Mouse (Mus musculus): ENCODE results near the gene C2cd5. TPM values are rescaled to one million over a fixed set of nuclear protein-coding genes. Genes with fewer than 3 reads are reported as not detected.

The C2cd5 gene
- total and polyA plus RNA-seq, 3 experiments, result 16.8 to 149 (median 49.8) TPM

DNA sequence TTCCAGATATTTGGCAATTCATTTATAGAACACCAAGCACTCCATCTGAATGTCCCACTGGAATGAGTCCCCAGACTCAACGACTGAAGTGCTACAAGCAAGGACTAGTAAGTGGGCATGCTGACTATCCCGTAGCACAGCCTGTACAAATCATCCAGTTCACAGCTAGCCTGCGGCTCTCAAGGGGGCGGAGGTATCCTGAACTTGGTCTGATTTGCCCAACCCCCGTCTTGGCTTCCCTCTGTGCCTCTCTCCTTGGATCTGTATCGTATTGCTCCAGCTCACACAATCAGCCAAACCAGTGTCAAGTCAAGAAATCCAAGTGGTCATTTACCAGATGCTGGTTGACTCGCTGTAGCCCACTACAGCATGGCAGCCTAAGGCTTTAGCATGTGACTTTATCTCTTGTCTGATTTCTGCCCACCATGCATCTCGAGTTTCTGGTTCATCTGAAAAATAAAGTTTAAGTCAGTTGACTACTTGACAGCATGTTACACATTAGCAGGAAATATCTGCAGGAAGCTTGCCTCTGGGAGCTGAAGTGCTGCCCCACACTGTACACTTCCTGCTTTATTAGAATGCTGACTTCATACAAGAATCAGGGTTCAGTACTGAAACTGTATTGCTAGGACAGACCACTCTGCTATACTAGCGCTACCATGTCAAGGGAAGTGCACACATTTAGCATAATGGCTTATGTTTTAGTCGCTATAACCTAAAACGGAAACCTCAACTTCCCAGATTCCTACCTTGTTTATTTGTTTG, 50.0 kb downstream of the C2cd5 start:
- no peaks in the 10 kb centered on the region for H3K27me3 ChIP-seq (ENCODE audit: insufficient read depth, low read length)
- ATAC-seq (ENCODE audit: extremely low read depth, insufficient number of reproducible peaks, low FRiP score, poor library complexity, severe bottlenecking) (no peak), DNase-seq (ENCODE audit: low spot score) (no peak)
- H3K36me3 ChIP-seq (replicated peaks), result peaks cover 76% of the 10 kb centered on the region
- H3K4me1 ChIP-seq (ENCODE audit: insufficient read depth, low read depth, low read length), result no peaks in the 10 kb centered on the region
- H3K4me3 ChIP-seq (ENCODE audit: low read depth, low read length), result no peak overlapping the region
- no peaks in the 10 kb centered on the region for H3K9me3 ChIP-seq (replicated peaks)
- TF ChIP-seq GATA1 (IDR thresholded peaks at IDR 0.05; ENCODE audit: borderline replicate concordance, low read length) (no peak), CTCF (IDR thresholded peaks at IDR 0.05; ENCODE audit: low read depth, low read length) (no peak), GATA2 (IDR thresholded peaks at IDR 0.05; ENCODE audit: borderline replicate concordance, low read depth, low read length) (no peak)

DNA sequence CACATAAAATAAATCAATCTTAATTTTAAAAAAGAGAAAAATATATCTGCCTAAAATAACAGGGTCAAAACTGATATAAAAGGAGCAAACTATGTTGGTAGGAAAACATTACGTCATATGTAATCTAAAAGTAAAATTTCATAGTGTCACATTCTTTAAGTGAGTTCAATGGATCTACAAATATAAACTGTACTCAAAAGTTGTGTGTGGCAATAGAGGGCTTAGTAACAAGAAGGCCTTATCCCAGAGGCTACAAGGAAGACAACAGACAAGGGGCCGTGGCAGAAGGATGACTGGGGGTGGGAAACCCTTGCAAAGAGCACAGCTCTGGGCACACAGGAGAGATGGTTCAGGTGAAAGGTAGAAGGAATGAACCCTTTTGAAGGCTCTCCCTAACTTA, 50.8 kb downstream of the C2cd5 start:
- no peak for ATAC-seq (ENCODE audit: extremely low read depth, insufficient number of reproducible peaks, low FRiP score, poor library complexity, severe bottlenecking)
- Histone ChIP-seq H3K9me3 (replicated peaks) (no peaks in the 10 kb centered on the region), H3K36me3 (replicated peaks) (peaks cover 68% of the 10 kb centered on the region), H3K4me3 (ENCODE audit: low read depth, low read length) (no peak overlapping the region), H3K4me1 (ENCODE audit: insufficient read depth, low read depth, low read length) (no peaks in the 10 kb centered on the region), H3K27me3 (ENCODE audit: insufficient read depth, low read length) (no peaks in the 10 kb centered on the region)
- no peak for DNase-seq (ENCODE audit: low spot score)
- no peak for TF ChIP-seq GATA2 (IDR thresholded peaks at IDR 0.05; ENCODE audit: borderline replicate concordance, low read depth, low read length)

DNA sequence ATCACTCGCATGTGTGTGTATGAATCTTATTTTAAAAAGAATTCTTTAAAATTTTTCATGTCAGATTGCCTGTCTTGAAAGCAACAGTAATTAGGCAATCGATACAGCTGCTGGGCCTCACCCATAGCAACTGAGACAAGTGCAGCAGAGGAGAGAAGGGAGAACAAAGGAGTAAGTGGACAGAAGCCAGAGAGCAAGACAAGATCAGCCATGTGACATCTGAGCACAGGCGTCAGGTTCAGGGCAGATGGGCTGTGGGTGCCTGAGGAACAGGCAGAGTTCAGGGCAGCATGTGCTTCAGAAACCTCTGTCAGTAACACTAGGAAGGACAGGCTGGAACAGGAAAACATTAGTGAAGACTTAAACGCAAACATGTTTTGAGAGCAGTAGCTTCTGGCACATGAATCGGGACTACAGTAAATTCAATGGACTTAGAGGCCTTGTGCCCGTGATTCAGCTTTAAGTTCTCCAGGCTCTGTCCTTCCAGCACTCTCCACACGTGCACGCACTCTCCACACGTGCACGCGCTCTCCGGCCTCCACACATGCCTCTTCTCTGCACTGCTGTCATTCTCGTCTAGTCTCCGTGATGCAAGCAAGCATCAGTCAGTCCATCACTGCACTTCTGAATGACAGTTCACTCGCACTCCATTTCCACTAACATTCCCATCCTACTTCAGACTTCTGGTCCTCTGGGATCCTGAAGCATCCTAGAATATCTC, 52.2 kb downstream of the C2cd5 start:
- H3K4me1 ChIP-seq (ENCODE audit: insufficient read depth, low read depth, low read length), result no peaks in the 10 kb centered on the region
- H3K4me3 ChIP-seq (ENCODE audit: low read depth, low read length), result no peak overlapping the region
- no peak for TF ChIP-seq GATA2 (IDR thresholded peaks at IDR 0.05; ENCODE audit: borderline replicate concordance, low read depth, low read length)
- no peak for TF ChIP-seq GATA1 (IDR thresholded peaks at IDR 0.05; ENCODE audit: borderline replicate concordance, low read length)
- TF ChIP-seq TAL1 (conservative IDR thresholded peaks at IDR 0.05; ENCODE audit: low read depth, low read length), result no peak
- TF ChIP-seq POLR2AphosphoS5 (IDR thresholded peaks at IDR 0.05; ENCODE audit: insufficient replicate concordance, low read depth, low read length), result no peak
- TF ChIP-seq CTCF (IDR thresholded peaks at IDR 0.05; ENCODE audit: low read depth, low read length), result no peak
- DNase-seq (ENCODE audit: low spot score) (no peak), ATAC-seq (ENCODE audit: extremely low read depth, insufficient number of reproducible peaks, low FRiP score, poor library complexity, severe bottlenecking) (no peak)
- H3K9me3 ChIP-seq (replicated peaks), result no peaks in the 10 kb centered on the region
- H3K36me3 ChIP-seq (replicated peaks), result peaks cover 63% of the 10 kb centered on the region
- H3K27me3 ChIP-seq (ENCODE audit: insufficient read depth, low read length), result no peaks in the 10 kb centered on the region

DNA sequence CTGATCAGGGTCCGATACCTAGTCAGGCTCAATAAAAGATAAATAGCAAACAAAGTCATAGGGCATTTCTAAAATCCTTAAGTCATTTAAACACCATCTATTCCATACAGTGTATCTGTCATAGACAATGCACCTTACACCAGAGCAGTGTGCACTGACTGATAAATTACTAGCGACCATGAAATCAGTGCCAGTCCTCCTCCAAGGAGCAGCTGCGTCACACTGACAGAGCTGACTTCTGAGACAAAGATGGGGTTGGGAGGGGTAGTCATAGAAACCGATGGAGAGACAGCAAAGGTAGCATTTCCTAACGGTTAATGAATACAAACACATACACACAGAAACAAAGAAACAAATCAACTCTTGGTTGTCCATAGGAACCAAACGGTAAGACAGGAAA, 58.4 kb downstream of the C2cd5 start:
- ATAC-seq (ENCODE audit: extremely low read depth, insufficient number of reproducible peaks, low FRiP score, poor library complexity, severe bottlenecking), result no peak
- peaks cover 64% of the 10 kb centered on the region for H3K36me3 ChIP-seq (replicated peaks)
- TF ChIP-seq TAL1 (conservative IDR thresholded peaks at IDR 0.05; ENCODE audit: low read depth, low read length) (no peak), CTCF (IDR thresholded peaks at IDR 0.05; ENCODE audit: low read depth, low read length) (no peak), GATA2 (IDR thresholded peaks at IDR 0.05; ENCODE audit: borderline replicate concordance, low read depth, low read length) (no peak), GATA1 (IDR thresholded peaks at IDR 0.05; ENCODE audit: borderline replicate concordance, low read length) (no peak), POLR2AphosphoS5 (IDR thresholded peaks at IDR 0.05; ENCODE audit: insufficient replicate concordance, low read depth, low read length) (no peak)

DNA sequence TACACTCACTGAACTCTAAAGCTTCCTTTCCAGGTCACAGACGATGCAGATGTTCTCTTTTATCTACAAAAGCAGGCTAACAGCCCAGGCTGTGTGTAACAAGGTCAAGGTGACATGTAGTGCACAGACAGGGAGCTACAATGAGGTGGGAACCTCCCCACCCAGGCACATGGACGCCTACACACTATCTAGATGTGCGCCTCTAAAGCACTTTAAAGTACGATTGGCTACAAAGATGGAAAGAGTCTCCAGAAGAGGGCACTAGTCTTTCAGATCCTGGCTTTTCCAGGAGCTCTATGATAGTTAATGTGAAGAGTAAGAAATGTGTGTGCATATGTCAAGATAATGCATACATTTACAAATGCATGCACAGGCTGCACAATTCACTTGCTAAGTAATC, 64.7 kb downstream of the C2cd5 start:
- no peak for DNase-seq (ENCODE audit: low spot score)
- ATAC-seq (ENCODE audit: extremely low read depth, insufficient number of reproducible peaks, low FRiP score, poor library complexity, severe bottlenecking), result no peak; the same call in 1 of the 2 replicates
- no peak overlapping the region for H3K4me3 ChIP-seq (ENCODE audit: low read depth, low read length)
- no peaks in the 10 kb centered on the region for H3K27me3 ChIP-seq (ENCODE audit: insufficient read depth, low read length)
- TF ChIP-seq POLR2AphosphoS5 (IDR thresholded peaks at IDR 0.05; ENCODE audit: insufficient replicate concordance, low read depth, low read length), result no peak
- TF ChIP-seq TAL1 (conservative IDR thresholded peaks at IDR 0.05; ENCODE audit: low read depth, low read length), result no peak
- no peak for TF ChIP-seq CTCF (IDR thresholded peaks at IDR 0.05; ENCODE audit: low read depth, low read length)
- TF ChIP-seq GATA1 (IDR thresholded peaks at IDR 0.05; ENCODE audit: borderline replicate concordance, low read length), result no peak
- TF ChIP-seq GATA2 (IDR thresholded peaks at IDR 0.05; ENCODE audit: borderline replicate concordance, low read depth, low read length), result no peak
- H3K4me1 ChIP-seq (ENCODE audit: insufficient read depth, low read depth, low read length), result no peaks in the 10 kb centered on the region
- no peaks in the 10 kb centered on the region for H3K9me3 ChIP-seq (replicated peaks)
- H3K36me3 ChIP-seq (replicated peaks), result peaks cover 89% of the 10 kb centered on the region

More for the DNA sequence above, 58.4 kb downstream of the C2cd5 start:
- H3K27me3 ChIP-seq (ENCODE audit: insufficient read depth, low read length), result no peaks in the 10 kb centered on the region
- no peak for DNase-seq (ENCODE audit: low spot score)
- H3K4me1 ChIP-seq (ENCODE audit: insufficient read depth, low read depth, low read length), result no peaks in the 10 kb centered on the region
- no peak overlapping the region for H3K4me3 ChIP-seq (ENCODE audit: low read depth, low read length)
- no peaks in the 10 kb centered on the region for H3K9me3 ChIP-seq (replicated peaks)

DNA sequence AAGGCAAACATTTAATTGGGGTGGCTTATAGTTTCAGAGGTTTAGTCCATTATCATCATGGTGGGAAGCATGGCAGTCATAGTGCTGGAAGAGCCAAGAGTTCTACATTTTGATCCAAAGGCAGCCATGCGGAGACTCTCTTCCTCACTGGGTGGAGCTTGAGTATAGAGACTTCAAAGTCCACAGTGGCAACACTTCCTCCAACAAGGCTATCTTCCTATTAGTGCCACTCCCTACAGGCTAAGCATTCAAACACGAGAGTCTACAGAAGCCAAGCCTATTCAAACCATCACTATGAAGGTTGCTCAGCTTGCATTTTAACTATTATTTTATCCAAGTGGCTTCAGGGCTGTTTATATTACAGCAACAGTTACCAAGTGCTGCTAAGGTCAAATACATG, 65.4 kb downstream of the C2cd5 start:
- DNase-seq (ENCODE audit: low spot score) (no peak), ATAC-seq (ENCODE audit: extremely low read depth, insufficient number of reproducible peaks, low FRiP score, poor library complexity, severe bottlenecking) (no peak)
- H3K27me3 ChIP-seq (ENCODE audit: insufficient read depth, low read length), result no peaks in the 10 kb centered on the region
- H3K4me3 ChIP-seq (ENCODE audit: low read depth, low read length), result no peak overlapping the region
- H3K36me3 ChIP-seq (replicated peaks), result peaks cover 90% of the 10 kb centered on the region
- H3K4me1 ChIP-seq (ENCODE audit: insufficient read depth, low read depth, low read length), result no peaks in the 10 kb centered on the region
- no peaks in the 10 kb centered on the region for H3K9me3 ChIP-seq (replicated peaks)
- TF ChIP-seq CTCF (IDR thresholded peaks at IDR 0.05; ENCODE audit: low read depth, low read length) (no peak), GATA2 (IDR thresholded peaks at IDR 0.05; ENCODE audit: borderline replicate concordance, low read depth, low read length) (no peak), TAL1 (conservative IDR thresholded peaks at IDR 0.05; ENCODE audit: low read depth, low read length) (no peak), GATA1 (IDR thresholded peaks at IDR 0.05; ENCODE audit: borderline replicate concordance, low read length) (no peak), POLR2AphosphoS5 (IDR thresholded peaks at IDR 0.05; ENCODE audit: insufficient replicate concordance, low read depth, low read length) (no peak)
